Mouse (Mus musculus): ENCODE data around the gene Mdfi.

Mdfi gene

GRCm38 (mm10) chr17:47834482-47834767 lies at the start of gene Mdfi:
Gene Mdfi, minus strand, starts transcription at chr17:47834691.
- 11% methylated on average over 18 of the region's 18 CpGs for WGBS

- WGBS: 89% methylated on average over 5 of the region's 5 CpGs
These were observed 48.6 kb upstream of the Mdfi start for GRCm38 (mm10) chr17:47883099-47883498.

- 59% methylated on average over 13 of the region's 13 CpGs for WGBS
These were observed 46.8 kb upstream of the Mdfi start for GRCm38 (mm10) chr17:47881330-47881729.

- 37% methylated on average over 3 of the region's 3 CpGs for WGBS
These were observed 44.7 kb upstream of the Mdfi start for GRCm38 (mm10) chr17:47879207-47879606.

GRCm38 (mm10) chr17:47878378-47879089 lies 44.0 kb upstream of the Mdfi start:
- WGBS: 14% methylated on average over 34 of the region's 35 CpGs

GRCm38 (mm10) chr17:47877715-47878377 lies 43.4 kb upstream of the Mdfi start:
- 37% methylated on average over 10 of the region's 10 CpGs for WGBS

GRCm38 (mm10) chr17:47876776-47877714 lies 42.6 kb upstream of the Mdfi start:
- 30% methylated on average over 26 of the region's 26 CpGs for WGBS

- 5% methylated on average over 9 of the region's 9 CpGs for WGBS
These were observed 38.9 kb upstream of the Mdfi start for GRCm38 (mm10) chr17:47873341-47873791.

GRCm38 (mm10) chr17:47872311-47873011 lies 38.0 kb upstream of the Mdfi start:
- WGBS: 60% methylated on average over 31 of the region's 31 CpGs

- WGBS: 87% methylated on average over 10 of the region's 10 CpGs
These were observed 35.4 kb upstream of the Mdfi start for GRCm38 (mm10) chr17:47869874-47870273.

GRCm38 (mm10) chr17:47866037-47866436 lies 31.5 kb upstream of the Mdfi start:
- 36% methylated on average over 10 of the region's 10 CpGs for WGBS

GRCm38 (mm10) chr17:47864496-47864895 lies 30.0 kb upstream of the Mdfi start:
- 4% methylated on average over 17 of the region's 17 CpGs for WGBS

- 50% methylated on average over 11 of the region's 11 CpGs for WGBS
These were observed 28.9 kb upstream of the Mdfi start for GRCm38 (mm10) chr17:47863437-47863836.

- 62% methylated on average over 4 of the region's 4 CpGs for WGBS
These were observed 28.5 kb upstream of the Mdfi start for GRCm38 (mm10) chr17:47863023-47863422.

- whole genome bisulfite sequencing: 83% methylated on average over 4 of the region's 4 CpGs
These were observed 21.1 kb upstream of the Mdfi start for GRCm38 (mm10) chr17:47855544-47855943.

- WGBS: 85% methylated on average over 8 of the region's 8 CpGs
These were observed 20.4 kb upstream of the Mdfi start for GRCm38 (mm10) chr17:47854908-47855307.

GRCm38 (mm10) chr17:47853760-47854159 lies 19.3 kb upstream of the Mdfi start:
- WGBS: 96% methylated on average over 4 of the region's 4 CpGs

GRCm38 (mm10) chr17:47853336-47853735 lies 18.8 kb upstream of the Mdfi start:
- 95% methylated on average over 4 of the region's 4 CpGs for WGBS

GRCm38 (mm10) chr17:47851798-47852360 lies 17.4 kb upstream of the Mdfi start:
- WGBS: 24% methylated on average over 22 of the region's 22 CpGs

- WGBS: 92% methylated on average over 7 of the region's 7 CpGs
These were observed 16.3 kb upstream of the Mdfi start for GRCm38 (mm10) chr17:47850639-47851314.

GRCm38 (mm10) chr17:47850035-47850434 lies 15.5 kb upstream of the Mdfi start:
- 69% methylated on average over 3 of the region's 3 CpGs for WGBS

All from cerebral cortex, adult 2 months (tissue).